Mouse (Mus musculus) kidney, postnatal 10 days (tissue): ENCODE data around the gene Rfc5.

ENCODE experiments used
- DNase-seq: peaks from one replicate; pipeline ENCODE4 v3.0.0; 2021; ENCODE audit warnings: mixed read lengths

The Rfc5 gene

DNA sequence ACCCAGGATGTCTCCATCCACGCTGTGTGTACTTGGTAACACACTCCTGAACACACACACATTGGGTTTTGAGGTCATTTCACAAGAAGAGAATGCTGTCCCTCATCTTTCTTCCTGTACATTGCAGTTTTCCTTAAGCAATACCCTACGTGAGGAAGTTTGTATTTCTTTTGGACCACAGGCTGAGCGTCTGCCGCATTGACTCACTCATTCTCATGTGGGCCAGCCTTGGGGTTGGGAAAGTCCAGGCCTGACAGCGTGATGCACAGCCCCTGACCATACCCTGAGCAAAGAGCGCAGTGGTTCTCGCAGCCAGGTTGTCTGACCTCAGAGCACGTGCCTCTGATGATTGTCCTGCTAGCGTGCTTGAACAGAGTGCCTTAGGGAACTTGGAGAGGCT is 15.4 kb downstream of the Rfc5 start:
- DNase-seq = no peak

DNA sequence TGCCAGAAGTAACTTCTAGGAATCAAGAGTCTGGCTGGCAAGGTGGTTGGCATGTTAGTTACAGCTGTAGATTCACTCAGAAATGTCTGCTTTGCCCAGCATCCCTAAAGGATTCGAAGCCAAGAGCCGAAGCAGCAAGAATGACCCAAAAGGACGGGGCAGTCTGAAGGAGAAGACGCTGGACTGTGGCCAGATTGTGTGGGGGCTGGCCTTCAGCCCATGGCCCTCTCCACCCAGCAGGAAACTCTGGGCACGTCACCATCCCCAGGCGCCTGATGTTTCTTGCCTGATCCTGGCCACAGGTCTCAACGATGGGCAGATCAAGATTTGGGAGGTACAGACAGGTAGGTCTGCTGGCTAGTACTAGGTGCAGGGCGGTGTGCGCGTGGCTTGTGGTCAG is 18.3 kb downstream of the Rfc5 start:
- peak; percentile 67 for DNase-seq

- DNase-seq = peak; percentile 51
These were observed 21.6 kb downstream of the Rfc5 start for GRCm38 (mm10) chr5:117367206-117367605.

DNA sequence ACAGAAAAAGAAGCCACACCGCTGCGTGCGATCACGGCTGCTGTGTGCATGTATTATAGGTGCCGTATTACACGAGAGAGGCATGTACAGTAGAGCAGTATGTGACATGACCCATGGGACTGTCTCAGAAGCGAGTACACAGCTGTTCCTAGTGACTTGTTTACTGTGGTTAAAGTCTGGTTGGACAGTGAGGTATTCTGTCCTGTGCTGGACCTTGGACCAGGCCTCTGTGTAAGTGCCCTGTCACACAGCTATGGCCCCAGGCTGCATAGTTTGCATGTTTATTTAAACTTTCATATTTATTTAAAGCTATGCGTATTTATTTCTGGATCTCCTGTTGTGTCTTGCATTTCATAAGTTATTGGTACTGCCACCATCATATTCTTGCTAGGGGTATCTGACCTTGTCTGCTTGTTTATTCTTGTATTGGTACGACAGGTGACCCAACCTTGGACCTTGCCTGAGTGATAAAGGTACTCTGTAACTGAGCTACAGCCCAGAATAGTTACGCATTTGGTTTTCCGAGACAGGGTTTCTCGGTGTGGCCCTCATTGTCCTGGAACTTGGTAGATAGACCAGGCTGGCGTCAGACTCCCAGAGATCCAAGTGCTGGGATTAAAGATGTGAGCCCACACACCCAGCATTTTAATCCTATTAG is 22.8 kb downstream of the Rfc5 start:
- no peak for DNase-seq

- no peak for DNase-seq
These were observed 24.0 kb downstream of the Rfc5 start for GRCm38 (mm10) chr5:117364821-117365220.

- peak; percentile 63 for DNase-seq
These were observed 25.6 kb downstream of the Rfc5 start for GRCm38 (mm10) chr5:117363066-117363782.

- DNase-seq = no peak
These were observed 27.3 kb downstream of the Rfc5 start for GRCm38 (mm10) chr5:117361590-117361989.

GRCm38 (mm10) chr5:117360631-117361541 is 28.0 kb downstream of the Rfc5 start:
- peak; percentile 63 for DNase-seq

- peak; percentile 68 for DNase-seq
These were observed 28.7 kb downstream of the Rfc5 start for GRCm38 (mm10) chr5:117360228-117360515.

DNA sequence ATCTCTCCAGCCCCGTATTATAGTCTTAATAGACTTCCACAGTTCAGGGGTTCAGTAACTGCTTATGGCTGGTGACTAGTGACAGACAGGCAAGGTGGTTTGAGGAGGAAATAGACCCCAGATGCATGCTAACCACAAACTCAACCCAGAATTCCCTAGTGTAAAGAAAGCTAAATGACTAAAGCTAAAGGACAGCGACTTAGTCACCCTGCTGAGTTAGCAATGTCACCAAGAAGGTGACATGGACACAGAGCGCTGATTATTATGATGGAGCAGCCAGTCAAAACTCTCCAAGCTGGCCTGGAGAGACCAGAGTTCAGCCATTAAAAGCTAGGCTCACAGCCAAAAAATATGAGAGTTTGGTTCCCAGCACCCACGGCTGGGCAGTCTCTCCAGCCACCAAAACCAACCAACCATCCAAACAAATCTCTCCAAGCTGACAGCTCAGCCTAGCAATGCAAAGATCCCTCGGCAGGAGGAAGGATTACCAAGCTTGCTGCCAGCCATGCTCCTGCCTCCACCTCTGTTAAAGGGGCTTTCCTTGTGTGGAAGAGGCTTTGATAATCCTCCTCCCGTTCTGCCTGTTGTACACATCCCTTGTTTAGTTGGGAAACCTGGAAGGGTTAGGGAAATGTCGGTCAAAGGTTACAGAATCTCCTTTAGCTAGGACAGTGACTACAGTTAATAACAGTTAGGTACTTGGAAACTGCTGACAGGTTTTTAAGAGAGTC is 29.2 kb downstream of the Rfc5 start:
- DNase-seq = peak; percentile 46

- peak; percentile 89 for DNase-seq
These were observed 30.1 kb downstream of the Rfc5 start for GRCm38 (mm10) chr5:117358725-117359124.

DNA sequence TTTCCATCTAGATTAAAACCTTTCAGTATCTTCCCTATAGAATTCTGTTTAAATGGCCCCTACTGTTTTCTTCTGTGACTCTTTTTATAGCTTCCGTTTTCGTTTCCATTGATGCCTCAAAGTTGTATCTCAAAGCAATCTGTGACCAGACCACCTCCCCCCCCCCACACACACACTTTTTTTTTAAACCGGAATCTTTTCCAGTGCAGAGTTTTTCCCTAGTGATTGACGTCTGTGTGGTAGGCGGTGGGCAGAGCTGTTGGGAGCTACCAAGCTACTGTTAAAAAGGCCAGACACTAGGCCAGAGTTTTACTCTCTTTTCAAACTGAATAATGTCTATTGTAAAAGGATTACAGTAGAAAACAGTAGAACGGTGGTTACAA is 30.6 kb downstream of the Rfc5 start:
- no peak for DNase-seq

DNA sequence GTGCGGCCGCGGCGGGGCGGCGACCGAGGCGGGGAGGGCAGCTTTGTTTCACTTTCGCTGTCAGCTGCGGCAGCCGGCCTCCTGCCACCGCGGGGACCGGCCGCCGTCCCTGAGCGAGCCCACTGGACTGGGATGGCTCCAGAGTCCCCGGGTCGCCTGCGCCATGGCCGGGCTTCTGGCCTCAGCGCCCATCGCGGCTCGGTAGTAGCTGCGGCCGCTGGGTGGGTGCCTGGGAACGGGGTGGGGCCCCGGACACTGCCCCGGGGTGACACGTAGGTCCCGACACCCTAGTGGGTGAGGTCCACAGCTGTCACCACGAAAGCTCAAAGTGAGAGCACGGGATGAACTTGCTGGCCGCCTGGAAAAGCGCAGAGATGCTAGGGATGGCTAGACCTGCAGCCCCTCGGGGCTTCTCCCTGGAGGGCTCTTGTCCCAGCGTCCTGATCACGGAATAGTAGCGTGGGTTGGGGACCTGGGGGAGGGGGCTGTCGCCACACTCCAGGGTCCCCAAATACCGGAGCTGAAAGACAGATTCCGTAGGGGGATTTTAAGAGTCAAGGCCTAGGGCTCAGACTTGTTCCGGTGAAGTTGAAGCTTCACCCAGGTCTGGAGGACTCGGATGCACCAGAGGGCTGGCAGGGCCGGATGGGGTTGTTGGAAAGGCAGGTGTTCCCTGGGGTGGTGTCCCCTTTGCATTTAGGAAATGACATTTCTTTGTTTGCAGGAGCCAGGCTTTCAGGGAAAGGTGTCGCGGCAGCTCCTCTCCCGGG is 31.2 kb downstream of the Rfc5 start:
- peak; percentile 51 for DNase-seq

DNA sequence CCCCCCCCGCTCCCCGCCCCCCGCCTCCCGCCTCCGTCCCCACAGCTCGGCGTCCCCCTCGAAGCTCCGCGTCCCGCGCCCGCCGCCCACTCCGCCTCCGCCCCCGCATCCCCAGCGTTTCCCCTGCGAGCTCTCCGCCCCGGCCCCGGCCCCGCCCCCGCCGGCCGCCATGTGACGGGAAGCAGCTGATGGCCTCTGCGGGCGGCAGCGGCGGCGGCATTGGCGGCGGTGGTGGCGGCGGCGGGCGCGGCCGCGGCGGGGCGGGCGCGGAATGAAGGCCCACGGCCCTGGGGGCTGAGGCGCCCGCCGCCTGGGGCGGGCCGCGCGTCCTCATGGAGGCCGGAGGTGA is 31.7 kb downstream of the Rfc5 start, which contains the start of gene Wsb2:
Gene Wsb2, plus strand, starts transcription at position 176 of the 349 bp plus-strand sequence.
- DNase-seq = peak; percentile 95

DNA sequence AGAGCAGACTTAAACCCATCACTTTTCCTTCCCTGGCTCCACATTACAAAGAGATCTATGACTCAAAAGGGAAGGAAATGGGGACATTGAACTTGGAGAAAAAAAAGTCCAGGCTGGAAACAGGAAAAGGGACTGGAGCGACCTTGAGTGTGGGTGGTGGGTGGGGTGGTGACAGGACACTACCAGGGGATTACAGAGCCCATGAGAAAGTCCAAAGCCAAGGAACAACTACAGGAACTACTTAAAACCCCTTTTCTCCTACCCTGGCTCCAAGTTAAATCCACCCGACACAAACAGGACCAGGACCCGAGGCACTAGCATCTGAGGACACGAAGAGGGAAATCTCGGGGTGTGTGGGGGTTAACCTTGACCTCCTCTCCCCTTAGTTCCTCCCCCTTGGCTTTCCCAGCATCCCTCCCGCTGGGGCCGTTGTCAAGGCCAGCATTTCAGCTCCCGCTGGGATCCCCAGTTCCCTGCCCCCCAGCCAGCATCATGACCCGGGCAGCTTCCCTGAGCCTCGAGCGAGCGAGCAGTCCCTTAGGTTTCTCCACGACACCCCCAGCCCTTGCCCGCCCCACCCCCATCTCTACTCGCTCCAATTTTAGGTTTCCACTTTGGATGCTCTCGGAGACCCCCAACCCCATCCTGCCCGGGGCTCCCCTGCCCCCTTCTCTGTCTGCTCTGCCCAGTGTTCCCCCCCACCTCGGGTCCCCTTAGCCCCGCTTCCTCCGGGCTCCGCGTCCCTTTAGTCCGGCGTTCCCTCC is 32.3 kb downstream of the Rfc5 start:
- peak; percentile 80 for DNase-seq

DNA sequence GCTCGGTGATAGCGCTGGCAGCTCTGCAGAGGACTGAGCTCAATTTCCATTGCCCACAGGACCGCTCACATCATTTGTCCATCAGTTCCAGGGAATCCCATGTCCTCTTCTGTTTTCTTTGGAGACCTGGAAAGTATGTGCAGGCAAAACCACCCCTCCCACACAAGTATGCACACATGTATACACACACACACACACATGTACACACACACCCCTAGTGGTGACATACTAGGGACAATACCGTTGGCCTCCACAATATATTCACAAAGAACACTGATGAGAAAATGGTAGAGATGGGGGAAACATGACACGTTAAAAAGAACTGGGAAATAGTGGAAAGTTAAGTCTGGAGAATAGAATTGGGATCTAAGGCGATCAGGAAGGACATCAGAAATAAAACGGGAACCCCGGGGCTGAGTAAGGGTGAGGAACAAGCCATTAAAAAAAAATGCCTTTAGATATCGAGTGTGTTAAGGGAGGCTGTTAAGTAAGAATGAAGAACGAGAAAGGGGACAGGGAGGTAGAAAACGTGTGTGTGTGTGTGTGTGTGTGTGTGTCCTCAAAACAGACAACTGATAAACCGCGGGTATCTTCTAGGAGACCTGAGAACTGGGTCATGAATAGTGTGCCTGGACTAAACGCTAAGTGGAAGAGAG is 33.1 kb downstream of the Rfc5 start:
- DNase-seq = no peak

GRCm38 (mm10) chr5:117354121-117354520 is 34.7 kb downstream of the Rfc5 start:
- no peak for DNase-seq

DNA sequence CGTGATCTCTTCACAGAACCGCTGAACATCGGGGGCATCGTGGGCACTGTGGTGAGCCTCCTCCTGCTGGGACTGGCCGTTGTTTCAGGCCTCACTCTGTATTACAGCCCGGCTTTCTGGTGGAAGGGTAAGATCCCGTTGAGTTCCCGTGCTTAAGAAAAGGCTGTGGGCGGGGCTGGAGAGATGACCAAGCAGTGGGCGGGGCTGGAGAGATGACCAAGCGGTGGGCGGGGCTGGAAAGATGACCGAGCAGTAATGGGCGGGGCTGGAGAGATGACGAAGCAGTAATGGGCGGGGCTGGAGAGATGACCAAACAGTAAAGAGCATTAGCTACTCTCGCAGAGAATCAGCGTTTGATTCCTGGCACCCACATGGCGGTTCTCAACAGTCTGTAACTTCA is 40.6 kb downstream of the Rfc5 start:
- peak; percentile 79 for DNase-seq

DNA sequence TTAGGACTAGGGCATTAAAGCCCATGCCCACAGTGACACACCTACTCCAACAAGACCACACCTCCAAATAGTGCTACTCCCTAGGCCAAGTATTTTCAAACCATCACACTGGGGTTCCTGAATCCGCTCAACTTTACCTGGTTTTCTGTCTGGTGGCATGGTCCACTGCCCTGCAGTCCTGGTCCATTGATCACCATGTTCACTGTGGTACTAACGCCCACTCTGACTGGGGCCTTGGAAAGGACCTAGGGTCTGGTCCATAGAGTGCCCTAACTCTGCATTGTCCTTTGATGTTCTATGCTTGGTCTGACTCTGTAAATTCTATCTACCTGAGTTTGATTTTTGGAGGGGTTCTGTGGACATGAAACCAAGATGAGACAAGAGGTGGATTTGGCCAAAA is 41.0 kb downstream of the Rfc5 start:
- no peak for DNase-seq

- DNase-seq = no peak
These were observed 41.8 kb downstream of the Rfc5 start for GRCm38 (mm10) chr5:117347011-117347410.

DNA sequence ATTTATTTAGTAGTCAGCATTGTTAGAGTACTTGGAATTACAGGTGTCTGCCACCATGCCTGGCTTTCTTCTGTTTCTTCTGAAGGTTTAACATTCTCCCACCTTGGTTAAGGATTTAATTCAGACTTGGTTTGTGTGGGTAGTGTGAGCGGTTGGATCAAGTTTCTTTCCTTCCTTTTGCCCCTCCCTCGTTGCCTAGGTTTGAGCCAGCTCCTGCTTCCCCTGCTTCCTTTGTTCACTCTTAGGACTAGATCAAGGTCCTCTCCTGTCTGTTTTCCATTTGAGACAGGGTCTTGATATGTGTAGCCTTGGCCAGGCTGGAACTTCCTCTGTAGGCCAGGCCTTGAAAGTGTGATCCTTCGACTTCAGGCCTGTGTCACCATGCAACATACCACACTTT is 42.6 kb downstream of the Rfc5 start:
- DNase-seq = no peak
